Mouse (Mus musculus) hindbrain, embryonic 14.5 days (tissue): ENCODE results near the gene Teddm2. TPM values are rescaled to one million over a fixed set of nuclear protein-coding genes. Genes with fewer than 3 reads are reported as not detected.
"Not testable (repeated sequence)": the region's sequence is repeated elsewhere in the genome, so short reads cannot be mapped to it uniquely, and the experiment has no call there.

Experiments
- ATAC-seq: fragments of 200-750 bp; cut with Nextera tagmentation; 2 replicates; pipeline ENCODE4 v1.8.0; 2017; ENCODE audit warnings: moderate number of reproducible peaks, mild to moderate bottlenecking, moderate TSS enrichment, moderate library complexity; ENCODE audit not compliant: low FRiP score
- DNase-seq: peaks from one replicate; pipeline ENCODE4 v3.0.0-alpha.2; 2015; ENCODE audit warnings: low spot score
- H3K27ac ChIP-seq: fragments of 300-500 bp; sonication (generic); 2 replicates; pipeline ENCODE4 v1.5.1; 2014; ENCODE audit warnings: mild to moderate bottlenecking, moderate library complexity
- H3K27me3 ChIP-seq: fragments of 300-500 bp; sonication (generic); 2 replicates; pipeline ENCODE4 v1.6.1; 2014; ENCODE audit warnings: mild to moderate bottlenecking, low read length, mixed read lengths; ENCODE audit not compliant: control insufficient read depth, insufficient read depth
- H3K36me3 ChIP-seq: fragments of 300-500 bp; sonication (generic); replicated peaks from 2 replicates; pipeline ENCODE4 v1.6.1; 2014; ENCODE audit not compliant: control insufficient read depth, insufficient read depth
- H3K4me1 ChIP-seq: fragments of 300-500 bp; sonication (generic); replicated peaks from 2 replicates; pipeline ENCODE4 v1.6.1; 2014; ENCODE audit warnings: antibody characterized with exemption, low read length, mixed read lengths; ENCODE audit not compliant: control insufficient read depth, insufficient read depth
- H3K4me2 ChIP-seq: fragments of 300-500 bp; sonication (generic); replicated peaks from 2 replicates; pipeline ENCODE4 v1.6.1; 2014; ENCODE audit warnings: mild to moderate bottlenecking, moderate library complexity
- H3K4me3 ChIP-seq: fragments of 300-500 bp; sonication (generic); replicated peaks from 2 replicates; pipeline ENCODE4 v1.5.1; 2014; ENCODE audit warnings: mild to moderate bottlenecking, low read length
- H3K9ac ChIP-seq: fragments of 300-500 bp; sonication (generic); 2 replicates; pipeline ENCODE4 v1.6.1; 2014
- H3K9me3 ChIP-seq: fragments of 300-500 bp; sonication (generic); 2 replicates; pipeline ENCODE4 v1.6.1; 2016; ENCODE audit warnings: low read length; ENCODE audit not compliant: control insufficient read depth
- WGBS: fragments of 180-500 bp; shearing (Covaris S2); extraction: QIAGEN DNeasy Blood & Tissue Kit; methylation state at CpG from one replicate; pipeline ENCODE4 v1.1.7; 2014; 5-methylcytosine and 5-hydroxymethylcytosine counted together
- polyA plus RNA-seq: library from polyadenylated mRNA; unstranded; fragments of >200 nt; fragmentation: Nextera tagmentation; extraction: Ambion mirVana; gene quantifications from 2 replicates; pipeline ENCODE4 v1.2.1, GENCODE M21; 2014

The Teddm2 gene
- polyA plus RNA-seq, 1 experiment from 2014 or later = 1.4 TPM

- not testable (repeated sequence) for H3K27ac ChIP-seq, DNase-seq, H3K4me2 ChIP-seq, H3K9ac ChIP-seq, H3K36me3 ChIP-seq, H3K4me3 ChIP-seq, H3K4me1 ChIP-seq, ATAC-seq, H3K9me3 ChIP-seq, H3K27me3 ChIP-seq
- WGBS = 82% methylated on average over 7 of the region's 7 CpGs
Measured at GRCm38 (mm10) chr1:153852696-153853095, 47.3 kb downstream of the Teddm2 start.

GRCm38 (mm10) chr1:153846867-153847266, 53.2 kb downstream of the Teddm2 start:
- H3K4me2 ChIP-seq = no peak overlapping the region
- H3K27me3 ChIP-seq = no peaks in the 10 kb centered on the region
- no peak overlapping the region for H3K27ac ChIP-seq
- DNase-seq (peak; percentile 79), ATAC-seq (peak; percentile 37; the same call in 1 of the 2 replicates)
- no peaks in the 10 kb centered on the region for H3K4me1 ChIP-seq
- WGBS = 30% methylated on average over 6 of the region's 6 CpGs
- H3K9me3 ChIP-seq = no peaks in the 10 kb centered on the region
- no peak overlapping the region for H3K9ac ChIP-seq
- H3K36me3 ChIP-seq = no peaks in the 10 kb centered on the region
- no peak overlapping the region for H3K4me3 ChIP-seq

- no peaks in the 10 kb centered on the region for H3K4me1 ChIP-seq
- H3K9me3 ChIP-seq = no peaks in the 10 kb centered on the region
- ATAC-seq = 0 out of 2 replicates have a peak, but pooled peaks have one; percentile 27
- no peak overlapping the region for H3K9ac ChIP-seq
- DNase-seq = no peak
- H3K36me3 ChIP-seq = no peaks in the 10 kb centered on the region
- H3K4me2 ChIP-seq = no peak overlapping the region
- no peak overlapping the region for H3K27ac ChIP-seq
- WGBS = 82% methylated on average over 7 of the region's 7 CpGs
- H3K27me3 ChIP-seq = no peaks in the 10 kb centered on the region
- no peak overlapping the region for H3K4me3 ChIP-seq
Measured at GRCm38 (mm10) chr1:153846420-153846819, 53.6 kb downstream of the Teddm2 start.

GRCm38 (mm10) chr1:153844042-153844441, 56.0 kb downstream of the Teddm2 start, which contains the start of gene Rgsl1:
TSS of gene Rgsl1 (minus strand) at chr1:153844142.
- WGBS = 97% methylated on average over 8 of the region's 8 CpGs
- H3K27me3 ChIP-seq = no peaks in the 10 kb centered on the region
- no peak within 1 kb of the TSS for H3K4me3 ChIP-seq
- no peaks in the 10 kb centered on the region for H3K36me3 ChIP-seq
- DNase-seq (no peak), ATAC-seq (no peak)
- no peaks in the 10 kb centered on the region for H3K4me1 ChIP-seq
- H3K4me2 ChIP-seq = no peak within 1 kb of the TSS
- no peak within 1 kb of the TSS for H3K9ac ChIP-seq
- H3K27ac ChIP-seq = no peak within 1 kb of the TSS
- H3K9me3 ChIP-seq = no peaks in the 10 kb centered on the region

GRCm38 (mm10) chr1:153842121-153842740, 57.8 kb downstream of the Teddm2 start:
- no peaks in the 10 kb centered on the region for H3K36me3 ChIP-seq
- no peaks in the 10 kb centered on the region for H3K27me3 ChIP-seq
- no peak overlapping the region for H3K27ac ChIP-seq
- ATAC-seq = no peak
- no peak overlapping the region for H3K9ac ChIP-seq
- no peaks in the 10 kb centered on the region for H3K9me3 ChIP-seq
- H3K4me3 ChIP-seq = no peak overlapping the region
- DNase-seq = no peak
- no peak overlapping the region for H3K4me2 ChIP-seq
- no peaks in the 10 kb centered on the region for H3K4me1 ChIP-seq
- WGBS = 86% methylated on average over 11 of the region's 11 CpGs

- no peaks in the 10 kb centered on the region for H3K36me3 ChIP-seq
- DNase-seq (no peak), ATAC-seq (no peak)
- no peak overlapping the region for H3K27ac ChIP-seq
- H3K9ac ChIP-seq = no peak overlapping the region
- no peaks in the 10 kb centered on the region for H3K27me3 ChIP-seq
- H3K4me1 ChIP-seq = no peaks in the 10 kb centered on the region
- H3K4me2 ChIP-seq = no peak overlapping the region
- no peak overlapping the region for H3K4me3 ChIP-seq
- WGBS = 92% methylated on average over 4 of the region's 4 CpGs
- H3K9me3 ChIP-seq = no peaks in the 10 kb centered on the region
Measured at GRCm38 (mm10) chr1:153836036-153836435, 64.0 kb downstream of the Teddm2 start.

GRCm38 (mm10) chr1:153830746-153831145, 69.3 kb downstream of the Teddm2 start:
- H3K9me3 ChIP-seq = no peaks in the 10 kb centered on the region
- H3K9ac ChIP-seq = no peak overlapping the region
- no peak for DNase-seq
- H3K4me1 ChIP-seq = no peaks in the 10 kb centered on the region
- no peak overlapping the region for H3K4me2 ChIP-seq
- 75% methylated on average over 4 of the region's 4 CpGs for WGBS
- no peaks in the 10 kb centered on the region for H3K36me3 ChIP-seq
- no peak overlapping the region for H3K27ac ChIP-seq
- ATAC-seq = no peak
- no peaks in the 10 kb centered on the region for H3K27me3 ChIP-seq
- H3K4me3 ChIP-seq = no peak overlapping the region

- DNase-seq = peak; percentile 44
- no peak overlapping the region for H3K4me3 ChIP-seq
Measured at GRCm38 (mm10) chr1:153820216-153820615, 79.8 kb downstream of the Teddm2 start.

GRCm38 (mm10) chr1:153814278-153814677, 85.8 kb downstream of the Teddm2 start:
- Histone ChIP-seq H3K4me2 (no peak overlapping the region), H3K27ac (no peak overlapping the region), H3K9ac (no peak overlapping the region), H3K4me1 (no peaks in the 10 kb centered on the region), H3K9me3 (no peaks in the 10 kb centered on the region), H3K4me3 (no peak overlapping the region), H3K27me3 (no peaks in the 10 kb centered on the region), H3K36me3 (no peaks in the 10 kb centered on the region)
- 58% methylated on average over 2 of the region's 2 CpGs for WGBS
- DNase-seq (no peak), ATAC-seq (no peak)

More at GRCm38 (mm10) chr1:153820216-153820615, 79.8 kb downstream of the Teddm2 start:
- no peaks in the 10 kb centered on the region for H3K36me3 ChIP-seq
- H3K4me1 ChIP-seq = no peaks in the 10 kb centered on the region
- H3K27me3 ChIP-seq = no peaks in the 10 kb centered on the region
- 75% methylated on average over 3 of the region's 3 CpGs for WGBS
- no peak overlapping the region for H3K27ac ChIP-seq
- no peaks in the 10 kb centered on the region for H3K9me3 ChIP-seq
- no peak overlapping the region for H3K9ac ChIP-seq
- ATAC-seq = no peak
- H3K4me2 ChIP-seq = no peak overlapping the region
